Mouse (Mus musculus): Measurements from ENCODE around the gene Kdsr.

Kdsr gene

GRCm38 (mm10) chr1:106713621-106714529, 45.7 kb downstream of the Kdsr start, which contains the start of gene Bcl2:
TSS of gene Bcl2 (minus strand) at chr1:106714274.
- TF ChIP-seq GATA4 (IDR thresholded peaks at IDR 0.05; ENCODE audit: insufficient replicate concordance, low read length), result no peak

DNA sequence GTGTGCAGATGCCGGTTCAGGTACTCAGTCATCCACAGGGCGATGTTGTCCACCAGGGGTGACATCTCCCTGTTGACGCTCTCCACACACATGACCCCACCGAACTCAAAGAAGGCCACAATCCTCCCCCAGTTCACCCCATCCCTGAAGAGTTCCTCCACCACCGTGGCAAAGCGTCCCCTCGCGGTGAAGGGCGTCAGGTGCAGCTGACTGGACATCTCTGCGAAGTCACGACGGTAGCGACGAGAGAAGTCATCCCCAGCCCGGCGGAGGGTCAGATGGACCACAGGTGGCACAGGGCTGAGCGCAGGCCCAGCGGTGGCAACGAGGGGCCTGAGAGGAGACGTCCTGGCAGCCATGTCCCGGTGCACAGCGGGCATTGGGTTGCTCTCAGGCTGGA, 47.2 kb downstream of the Kdsr start:
- TF ChIP-seq GATA4 (IDR thresholded peaks at IDR 0.05; ENCODE audit: insufficient replicate concordance, low read length), result no peak

GRCm38 (mm10) chr1:106711356-106712125, 48.0 kb downstream of the Kdsr start:
- TF ChIP-seq GATA4 (IDR thresholded peaks at IDR 0.05; ENCODE audit: insufficient replicate concordance, low read length), result no peak

DNA sequence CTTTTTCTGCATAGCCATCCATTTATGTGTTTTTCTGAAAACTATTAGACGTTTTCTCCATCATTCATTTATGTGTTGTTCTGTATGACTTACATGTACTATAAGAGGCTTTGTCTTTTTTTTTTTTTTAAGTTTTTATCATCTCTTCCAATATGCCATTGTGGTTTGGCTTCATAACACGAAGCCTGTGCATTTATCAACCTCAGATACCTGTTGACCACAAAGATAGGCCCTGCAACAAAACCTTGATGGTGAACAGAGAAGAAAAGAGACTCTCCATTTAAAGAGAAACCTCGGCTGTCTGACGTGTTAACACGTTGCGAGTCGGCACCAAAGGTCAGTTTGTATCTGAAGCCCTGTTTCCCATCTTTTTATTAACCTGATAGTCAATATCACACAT, 49.3 kb downstream of the Kdsr start:
- no peak for TF ChIP-seq GATA4 (IDR thresholded peaks at IDR 0.05; ENCODE audit: insufficient replicate concordance, low read length)

GRCm38 (mm10) chr1:106707036-106707880, 52.3 kb downstream of the Kdsr start:
- TF ChIP-seq GATA4 (IDR thresholded peaks at IDR 0.05; ENCODE audit: insufficient replicate concordance, low read length), result no peak

- TF ChIP-seq GATA4 (IDR thresholded peaks at IDR 0.05; ENCODE audit: insufficient replicate concordance, low read length), result no peak
Observed at GRCm38 (mm10) chr1:106703183-106703582, 56.3 kb downstream of the Kdsr start.

DNA sequence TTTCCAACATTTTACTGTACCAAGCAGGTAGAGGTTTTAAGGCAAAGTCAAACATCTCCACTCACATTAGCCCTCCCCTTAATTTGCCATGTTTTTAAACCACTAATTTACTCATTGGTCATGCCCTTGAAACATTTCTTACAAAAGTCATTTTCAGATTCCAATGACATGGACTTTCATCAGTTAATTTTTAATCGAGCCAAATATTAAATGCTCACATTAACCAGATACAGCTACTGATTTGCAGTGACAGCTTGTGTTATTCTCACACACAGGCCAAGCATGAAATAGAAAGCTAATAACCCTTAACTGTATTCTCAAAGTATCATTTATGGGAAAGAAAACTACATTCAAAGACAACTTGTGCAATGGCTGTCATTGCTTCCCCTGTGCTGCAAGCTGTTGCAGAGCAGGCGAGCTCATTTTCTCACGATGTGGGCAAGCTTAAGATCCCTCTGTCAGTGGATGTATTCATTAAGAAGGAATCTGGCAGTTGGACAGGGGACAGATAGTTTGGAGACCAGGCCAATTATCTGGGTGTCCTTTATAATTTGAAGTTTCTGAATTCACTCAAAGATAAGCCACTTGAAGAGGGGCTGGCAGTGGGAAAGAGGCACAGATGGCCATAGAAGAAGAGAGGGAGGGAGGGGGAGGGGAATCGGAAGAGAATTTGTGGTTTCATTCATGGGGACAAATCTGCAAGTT, 56.9 kb downstream of the Kdsr start:
- no peak; the same call in 1 of the 2 replicates for TF ChIP-seq GATA4 (IDR thresholded peaks at IDR 0.05; ENCODE audit: insufficient replicate concordance, low read length)

- no peak for TF ChIP-seq GATA4 (IDR thresholded peaks at IDR 0.05; ENCODE audit: insufficient replicate concordance, low read length)
Observed at GRCm38 (mm10) chr1:106700520-106701114, 58.9 kb downstream of the Kdsr start.

DNA sequence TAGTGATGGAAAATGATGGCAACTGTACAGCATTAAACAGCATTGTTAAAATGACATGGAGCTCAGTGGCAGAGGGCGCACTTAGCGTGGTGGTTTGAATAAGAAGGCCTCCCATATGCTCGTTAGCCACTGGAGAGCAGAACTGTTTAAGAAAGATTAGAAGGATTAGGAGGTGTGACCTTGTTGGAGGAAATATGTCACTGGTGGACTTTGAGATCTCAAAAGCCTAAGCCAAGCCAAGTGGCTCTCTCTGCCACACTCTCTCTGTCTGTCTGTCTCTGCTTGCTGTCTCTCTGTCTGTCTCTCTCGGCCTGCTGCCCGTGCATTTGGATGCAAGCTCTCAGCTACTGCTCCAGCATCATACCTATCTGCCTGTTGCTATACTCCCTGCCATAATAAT, 63.1 kb downstream of the Kdsr start:
- no peak for TF ChIP-seq GATA4 (IDR thresholded peaks at IDR 0.05; ENCODE audit: insufficient replicate concordance, low read length)

- no peak for TF ChIP-seq GATA4 (IDR thresholded peaks at IDR 0.05; ENCODE audit: insufficient replicate concordance, low read length)
Observed at GRCm38 (mm10) chr1:106695649-106696048, 63.9 kb downstream of the Kdsr start.

DNA sequence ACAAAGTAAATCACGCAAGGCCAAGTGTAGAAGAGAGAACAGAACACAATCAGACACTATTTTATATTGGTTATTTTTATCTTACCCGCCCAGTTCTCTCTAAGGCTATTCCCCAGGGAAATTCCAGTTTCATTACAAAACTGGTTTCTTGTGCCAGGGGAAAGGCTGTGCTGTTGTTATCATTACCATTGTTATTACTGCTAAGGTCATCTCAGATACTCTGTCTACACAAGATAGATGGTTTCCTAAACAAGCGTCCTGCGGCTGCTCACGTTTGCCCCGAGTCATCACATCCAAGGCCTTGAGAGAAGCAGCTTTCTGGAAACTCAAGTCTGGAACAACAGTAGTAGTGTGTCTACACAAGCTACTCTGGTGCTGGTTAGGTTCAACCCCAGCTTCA, 65.2 kb downstream of the Kdsr start:
- peak; percentile 84 for TF ChIP-seq GATA4 (IDR thresholded peaks at IDR 0.05; ENCODE audit: insufficient replicate concordance, low read length)

DNA sequence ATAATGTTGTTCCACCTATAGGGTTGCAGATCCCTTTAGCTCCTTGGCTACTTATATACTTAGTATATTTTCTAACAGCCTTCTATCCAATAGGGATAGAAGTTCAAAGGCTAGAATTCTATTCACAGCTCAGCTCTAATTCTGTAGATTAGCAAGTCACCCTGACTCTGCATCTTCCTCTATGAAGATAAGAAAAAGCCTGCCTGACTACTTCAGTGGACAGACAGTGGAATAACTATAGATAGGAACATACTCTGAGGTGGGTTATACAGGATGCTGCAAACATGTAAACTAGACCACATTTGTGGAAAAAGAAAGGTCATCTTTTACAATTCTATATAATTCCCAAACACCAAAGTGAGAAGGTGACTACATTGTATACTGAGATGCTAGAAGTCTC, 66.9 kb downstream of the Kdsr start:
- TF ChIP-seq GATA4 (IDR thresholded peaks at IDR 0.05; ENCODE audit: insufficient replicate concordance, low read length), result no peak

- no peak for TF ChIP-seq GATA4 (IDR thresholded peaks at IDR 0.05; ENCODE audit: insufficient replicate concordance, low read length)
Observed at GRCm38 (mm10) chr1:106690887-106691286, 68.6 kb downstream of the Kdsr start.

GRCm38 (mm10) chr1:106688161-106688516, 71.4 kb downstream of the Kdsr start:
- no peak for TF ChIP-seq GATA4 (IDR thresholded peaks at IDR 0.05; ENCODE audit: insufficient replicate concordance, low read length)
